Mouse (Mus musculus): ENCODE results near the gene Arxes1. TPM values are rescaled to one million over a fixed set of nuclear protein-coding genes. Genes with fewer than 3 reads are reported as not detected.
A peak's percentile ranks its signal among the peaks of the same experiment; 100 is the strongest.
"Not testable (repeated sequence)": the region's sequence is repeated elsewhere in the genome, so short reads cannot be mapped to it uniquely, and the experiment has no call there.

Arxes1 gene
- 24.6 and 25.5 TPM in 2 replicates for polyA plus RNA-seq (2015; fragmentation: Nextera tagmentation; extraction: Ambion mirVana)

- ATAC-seq (replicated peaks; ENCODE audit: low FRiP score, low read depth) (peak; percentile 92), DNase-seq (ENCODE audit: low spot score) (peak; percentile 30)
- not testable (repeated sequence) for H3K9ac ChIP-seq (ENCODE audit: low read depth, low read length); H3K4me3 ChIP-seq (replicated peaks; ENCODE audit: low read depth, low read length); H3K27me3 ChIP-seq (ENCODE audit: insufficient read depth, low read length); H3K36me3 ChIP-seq (ENCODE audit: insufficient read depth, low read length); H3K9me3 ChIP-seq (replicated peaks; ENCODE audit: low read length); H3K27ac ChIP-seq; H3K4me1 ChIP-seq (replicated peaks; ENCODE audit: insufficient read depth, low read length)
- WGBS = 20% methylated on average over 14 of the region's 49 CpGs
- peak within 1 kb of the TSS; percentile 31; the same call in 1 of the 2 replicates for H3K4me2 ChIP-seq (ENCODE audit: low read length)
Observed at GRCm38 (mm10) chrX:136032799-136033763, at the start of gene Arxes1. TSS of gene Arxes1 (plus strand) at chrX:136033367.

GRCm38 (mm10) chrX:135984539-135985260, 48.5 kb upstream of the Arxes1 start:
- H3K27me3 ChIP-seq (ENCODE audit: insufficient read depth, low read length) = no peaks in the 10 kb centered on the region
- H3K9me3 ChIP-seq (replicated peaks; ENCODE audit: low read length) = no peaks in the 10 kb centered on the region
- no peak overlapping the region for H3K27ac ChIP-seq
- no peak for DNase-seq (ENCODE audit: low spot score)
- H3K36me3 ChIP-seq (ENCODE audit: insufficient read depth, low read length) = no peaks in the 10 kb centered on the region
- H3K4me2 ChIP-seq (ENCODE audit: low read length) = no peak overlapping the region
- TF ChIP-seq CTCF (IDR thresholded peaks at IDR 0.05; ENCODE audit: low read depth) = no peak
- no peaks in the 10 kb centered on the region for H3K4me1 ChIP-seq (replicated peaks; ENCODE audit: insufficient read depth, low read length)
- ATAC-seq (replicated peaks; ENCODE audit: low FRiP score, low read depth) = no peak
- WGBS = 67% methylated on average over 6 of the region's 6 CpGs
- H3K4me3 ChIP-seq (replicated peaks; ENCODE audit: low read depth, low read length) = no peak overlapping the region
- H3K9ac ChIP-seq (ENCODE audit: low read depth, low read length) = no peak overlapping the region

DNA sequence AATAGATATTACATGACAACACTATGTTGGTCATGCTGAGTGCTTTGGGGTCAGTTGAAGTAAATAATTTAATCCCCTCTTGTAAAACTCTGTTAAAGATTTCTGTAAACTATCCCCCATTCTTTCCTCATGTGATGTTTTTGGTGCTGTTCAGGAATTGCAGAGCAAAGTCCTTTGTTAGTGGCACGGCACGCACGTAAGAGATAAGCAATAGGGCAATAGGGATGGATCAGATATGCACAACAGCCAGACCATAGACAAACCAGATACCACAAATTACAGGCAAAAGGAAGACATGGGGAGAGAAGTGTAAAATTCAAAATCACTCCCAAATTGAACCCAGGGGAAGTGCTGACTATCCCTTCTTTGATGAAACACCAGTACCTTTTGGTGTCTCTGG, 46.9 kb upstream of the Arxes1 start:
- Histone ChIP-seq H3K4me2 (ENCODE audit: low read length) (no peak overlapping the region), H3K9ac (ENCODE audit: low read depth, low read length) (no peak overlapping the region), H3K27me3 (ENCODE audit: insufficient read depth, low read length) (no peaks in the 10 kb centered on the region), H3K9me3 (replicated peaks; ENCODE audit: low read length) (no peaks in the 10 kb centered on the region), H3K36me3 (ENCODE audit: insufficient read depth, low read length) (no peaks in the 10 kb centered on the region), H3K4me3 (replicated peaks; ENCODE audit: low read depth, low read length) (no peak overlapping the region), H3K4me1 (replicated peaks; ENCODE audit: insufficient read depth, low read length) (no peaks in the 10 kb centered on the region), H3K27ac (no peak overlapping the region)
- no peak for TF ChIP-seq CTCF (IDR thresholded peaks at IDR 0.05; ENCODE audit: low read depth)
- DNase-seq (ENCODE audit: low spot score) (no peak), ATAC-seq (replicated peaks; ENCODE audit: low FRiP score, low read depth) (no peak)
- 88% methylated on average over 3 of the region's 3 CpGs for WGBS

DNA sequence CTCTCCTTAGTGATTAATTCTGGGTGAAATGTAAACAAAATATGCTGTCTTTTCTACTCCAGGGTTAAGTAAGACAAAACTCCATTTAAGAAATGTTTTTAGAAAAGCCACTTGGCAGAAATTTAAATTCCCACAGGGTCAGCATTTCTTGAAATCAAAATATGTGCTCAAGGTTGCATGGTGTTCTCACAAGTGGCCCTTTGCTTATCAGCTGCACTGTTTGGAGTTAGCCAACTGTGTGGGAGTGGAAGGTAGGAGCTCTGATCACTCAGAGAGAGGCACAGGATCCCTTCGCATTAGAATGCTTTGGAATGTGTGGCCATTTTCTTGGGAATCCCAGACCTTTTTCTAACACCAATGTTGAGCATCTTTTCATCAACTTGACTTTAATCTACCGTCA, 42.5 kb upstream of the Arxes1 start:
- Histone ChIP-seq H3K4me3 (replicated peaks; ENCODE audit: low read depth, low read length) (no peak overlapping the region), H3K9me3 (replicated peaks; ENCODE audit: low read length) (no peaks in the 10 kb centered on the region), H3K27me3 (ENCODE audit: insufficient read depth, low read length) (no peaks in the 10 kb centered on the region), H3K4me1 (replicated peaks; ENCODE audit: insufficient read depth, low read length) (no peaks in the 10 kb centered on the region), H3K4me2 (ENCODE audit: low read length) (no peak overlapping the region), H3K36me3 (ENCODE audit: insufficient read depth, low read length) (no peaks in the 10 kb centered on the region), H3K9ac (ENCODE audit: low read depth, low read length) (no peak overlapping the region), H3K27ac (no peak overlapping the region)
- ATAC-seq (replicated peaks; ENCODE audit: low FRiP score, low read depth) (no peak), DNase-seq (ENCODE audit: low spot score) (no peak)
- 62% methylated on average over 2 of the region's 2 CpGs for WGBS
- TF ChIP-seq CTCF (IDR thresholded peaks at IDR 0.05; ENCODE audit: low read depth) = no peak

- not testable (repeated sequence) for H3K4me3 ChIP-seq (replicated peaks; ENCODE audit: low read depth, low read length); H3K27me3 ChIP-seq (ENCODE audit: insufficient read depth, low read length); H3K27ac ChIP-seq; H3K4me1 ChIP-seq (replicated peaks; ENCODE audit: insufficient read depth, low read length); H3K9me3 ChIP-seq (replicated peaks; ENCODE audit: low read length); H3K4me2 ChIP-seq (ENCODE audit: low read length); H3K9ac ChIP-seq (ENCODE audit: low read depth, low read length); DNase-seq (ENCODE audit: low spot score); H3K36me3 ChIP-seq (ENCODE audit: insufficient read depth, low read length)
- peak; percentile 90 for ATAC-seq (replicated peaks; ENCODE audit: low FRiP score, low read depth)
- WGBS = 45% methylated on average over 2 of the region's 3 CpGs
Observed at GRCm38 (mm10) chrX:135993192-135993594, 40.0 kb upstream of the Arxes1 start.

- H3K4me1 ChIP-seq (replicated peaks; ENCODE audit: insufficient read depth, low read length); H3K27me3 ChIP-seq (ENCODE audit: insufficient read depth, low read length); DNase-seq (ENCODE audit: low spot score); H3K9ac ChIP-seq (ENCODE audit: low read depth, low read length); H3K9me3 ChIP-seq (replicated peaks; ENCODE audit: low read length); H3K27ac ChIP-seq; H3K36me3 ChIP-seq (ENCODE audit: insufficient read depth, low read length): not testable (repeated sequence)
- peak; percentile 95 for ATAC-seq (replicated peaks; ENCODE audit: low FRiP score, low read depth)
- Histone ChIP-seq H3K4me2 (ENCODE audit: low read length) (peak within 1 kb of the TSS; percentile 43), H3K4me3 (replicated peaks; ENCODE audit: low read depth, low read length) (0 out of 2 replicates have a peak within 1 kb of the TSS, but pooled peaks have one; percentile 9)
- WGBS = 11% methylated on average over 11 of the region's 39 CpGs
Observed at GRCm38 (mm10) chrX:135993664-135994119, 39.5 kb upstream of the Arxes1 start, which contains the start of gene Arxes2. TSS of gene Arxes2 (plus strand) at chrX:135993824.
